Mouse (Mus musculus) frontal cortex, postnatal 36 days (tissue): ENCODE measurements at regions not wholly inside any gene's neighbourhood (a gene's known extent, or its start where the extent isn't known, plus 50 kb on each side); places are given as distances from the start of the nearest gene placed in this dataset.

Experiments
- DNase-seq, 2 experiments: peaks; one replicate each; pipeline ENCODE4 v3.0.0; 2022; ENCODE audit warnings: low spot score in 2 of 2

- DNase-seq, result no peak
These were observed 418.5 kb downstream of the Adra2a start for GRCm38 (mm10) chr19:54462480-54462879.

GRCm38 (mm10) chr19:54470034-54470433, 426.1 kb downstream of the Adra2a start:
- DNase-seq, result peak in 1 of 2 experiments; percentile 7

- peak; percentile 24 to 48 for DNase-seq
These were observed 454.1 kb downstream of the Adra2a start for GRCm38 (mm10) chr19:54498066-54498465.

GRCm38 (mm10) chr19:54533858-54534257, 489.9 kb downstream of the Adra2a start:
- peak in 1 of 2 experiments; percentile 17 for DNase-seq

- no peak for DNase-seq
These were observed 511.4 kb downstream of the Adra2a start for GRCm38 (mm10) chr19:54555351-54555750.

- DNase-seq, result no peak
These were observed 514.0 kb downstream of the Adra2a start for GRCm38 (mm10) chr19:54557984-54558383.

- peak in 1 of 2 experiments; percentile 1 for DNase-seq
These were observed 539.6 kb downstream of the Adra2a start for GRCm38 (mm10) chr19:54583574-54583973.

GRCm38 (mm10) chr19:54584687-54585237, 540.8 kb downstream of the Adra2a start:
- no peak for DNase-seq

GRCm38 (mm10) chr19:54585326-54585725, 541.4 kb downstream of the Adra2a start:
- no peak for DNase-seq

- DNase-seq, result no peak
These were observed 523.7 kb downstream of the Gpam start for GRCm38 (mm10) chr19:54603345-54603744.

GRCm38 (mm10) chr19:54605346-54605745, 521.7 kb downstream of the Gpam start:
- DNase-seq, result no peak

- DNase-seq, result peak in 1 of 2 experiments; percentile 9
These were observed 510.1 kb downstream of the Gpam start for GRCm38 (mm10) chr19:54616924-54617323.
